Mouse (Mus musculus): ENCODE measurements around the gene C130050O18Rik. TPM values are rescaled to one million over a fixed set of nuclear protein-coding genes. Genes with fewer than 3 reads are reported as not detected.
A peak's percentile ranks its signal among the peaks of the same experiment; 100 is the strongest.

The C130050O18Rik gene
- polyA plus RNA-seq, 1 experiment from 2014 or later = 0.36 TPM

DNA sequence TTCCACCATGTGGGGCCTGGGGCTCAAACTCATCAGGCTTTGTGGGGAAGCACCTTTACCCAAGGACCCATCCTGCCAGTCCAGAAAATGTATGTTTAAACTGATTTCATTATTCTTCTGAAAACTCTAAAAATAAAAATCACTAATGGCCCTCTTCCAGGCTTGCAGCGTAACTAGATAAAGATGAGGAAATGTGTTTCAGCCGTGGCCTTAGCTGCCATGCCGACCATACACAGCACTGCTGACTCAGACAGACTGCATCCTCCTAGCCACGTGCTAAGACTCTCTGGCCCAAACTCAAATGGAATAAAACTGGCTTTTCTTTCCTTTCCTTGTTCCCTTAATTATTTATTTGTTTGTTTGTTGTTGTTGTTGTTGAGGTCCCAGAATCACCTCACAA lies 59.8 kb downstream of the C130050O18Rik start:
- Histone ChIP-seq H3K9me3 (ENCODE audit: control insufficient read depth, low read length) (no peaks in the 10 kb centered on the region), H3K4me3 (ENCODE audit: low read depth, low read length) (no peak overlapping the region), H3K27ac (ENCODE audit: low read depth, low read length) (no peak overlapping the region), H3K4me2 (ENCODE audit: low read depth) (no peak overlapping the region), H3K36me3 (ENCODE audit: control insufficient read depth, insufficient read depth, low read length) (no peaks in the 10 kb centered on the region), H3K4me1 (ENCODE audit: control insufficient read depth, insufficient read depth, low read length) (no peaks in the 10 kb centered on the region; the same call in 1 of the 2 replicates), H3K9ac (ENCODE audit: low read length) (no peak overlapping the region), H3K27me3 (ENCODE audit: control insufficient read depth, insufficient read depth, low read length) (no peaks in the 10 kb centered on the region)
- WGBS = 86% methylated on average over 4 of the region's 4 CpGs
- ATAC-seq (ENCODE audit: insufficient read depth, low FRiP score, low TSS enrichment) (no peak), DNase-seq (ENCODE audit: low spot score) (no peak)

MicroRNA genes within 50 kb of the gene (microRNA counts, 519-probe panel; counts per million panel counts)
- microRNA mmu-miR-339-3p (171 counts per million, percentile 57 among the panel's probes with 10 or more counts), microRNA mmu-miR-339-5p (171 counts per million, percentile 57 among the panel's probes with 10 or more counts)

Small RNAs within 50 kb of the gene (microRNA-seq; reads per million reads assigned to microRNA genes)
- 249 reads per million, percentile 62 among the genes with 10 or more reads in this experiment for gene Mir339

Other genes starting within 250 kb of the C130050O18Rik start
- gene Sun1, start 204.6 kb upstream of the C130050O18Rik start, polyA plus RNA-seq (2014; fragmentation: Nextera tagmentation; extraction: Ambion mirVana) = 45.3 and 48.9 TPM in 2 replicates
- gene Get4, start 153.0 kb upstream of the C130050O18Rik start, polyA plus RNA-seq (2014; fragmentation: Nextera tagmentation; extraction: Ambion mirVana) = 143 and 145 TPM in 2 replicates
- gene Adap1, start 79.7 kb upstream of the C130050O18Rik start, polyA plus RNA-seq (2014; fragmentation: Nextera tagmentation; extraction: Ambion mirVana) = 7.7 and 8.4 TPM in 2 replicates
- 141 and 142 TPM in 2 replicates for gene Cox19, start 53.9 kb upstream of the C130050O18Rik start, polyA plus RNA-seq (2014; fragmentation: Nextera tagmentation; extraction: Ambion mirVana)
- not detected in 2 replicates for gene Cyp2w1, start 52.7 kb upstream of the C130050O18Rik start, polyA plus RNA-seq (2014; fragmentation: Nextera tagmentation; extraction: Ambion mirVana)
- 2.4 TPM in 2 replicates for gene Gpr146, start 27.6 kb upstream of the C130050O18Rik start, polyA plus RNA-seq (2014; fragmentation: Nextera tagmentation; extraction: Ambion mirVana)
- gene Gper1, start 17.9 kb downstream of the C130050O18Rik start, polyA plus RNA-seq (2014; fragmentation: Nextera tagmentation; extraction: Ambion mirVana) = 2.9 and 4.4 TPM in 2 replicates
- gene 3110082I17Rik, start 55.2 kb downstream of the C130050O18Rik start, polyA plus RNA-seq (2014; fragmentation: Nextera tagmentation; extraction: Ambion mirVana) = 32.0 and 37.6 TPM in 2 replicates
- 5.4 and 7.9 TPM in 2 replicates for gene Zfand2a, start 79.3 kb downstream of the C130050O18Rik start, polyA plus RNA-seq (2014; fragmentation: Nextera tagmentation; extraction: Ambion mirVana)
- 44.9 and 45.2 TPM in 2 replicates for gene Uncx, start 138.2 kb downstream of the C130050O18Rik start, polyA plus RNA-seq (2014; fragmentation: Nextera tagmentation; extraction: Ambion mirVana)